Mouse (Mus musculus): ENCODE data around the gene Nedd9.
A peak's percentile ranks its signal among the peaks of the same experiment; 100 is the strongest.

The Nedd9 gene

DNA sequence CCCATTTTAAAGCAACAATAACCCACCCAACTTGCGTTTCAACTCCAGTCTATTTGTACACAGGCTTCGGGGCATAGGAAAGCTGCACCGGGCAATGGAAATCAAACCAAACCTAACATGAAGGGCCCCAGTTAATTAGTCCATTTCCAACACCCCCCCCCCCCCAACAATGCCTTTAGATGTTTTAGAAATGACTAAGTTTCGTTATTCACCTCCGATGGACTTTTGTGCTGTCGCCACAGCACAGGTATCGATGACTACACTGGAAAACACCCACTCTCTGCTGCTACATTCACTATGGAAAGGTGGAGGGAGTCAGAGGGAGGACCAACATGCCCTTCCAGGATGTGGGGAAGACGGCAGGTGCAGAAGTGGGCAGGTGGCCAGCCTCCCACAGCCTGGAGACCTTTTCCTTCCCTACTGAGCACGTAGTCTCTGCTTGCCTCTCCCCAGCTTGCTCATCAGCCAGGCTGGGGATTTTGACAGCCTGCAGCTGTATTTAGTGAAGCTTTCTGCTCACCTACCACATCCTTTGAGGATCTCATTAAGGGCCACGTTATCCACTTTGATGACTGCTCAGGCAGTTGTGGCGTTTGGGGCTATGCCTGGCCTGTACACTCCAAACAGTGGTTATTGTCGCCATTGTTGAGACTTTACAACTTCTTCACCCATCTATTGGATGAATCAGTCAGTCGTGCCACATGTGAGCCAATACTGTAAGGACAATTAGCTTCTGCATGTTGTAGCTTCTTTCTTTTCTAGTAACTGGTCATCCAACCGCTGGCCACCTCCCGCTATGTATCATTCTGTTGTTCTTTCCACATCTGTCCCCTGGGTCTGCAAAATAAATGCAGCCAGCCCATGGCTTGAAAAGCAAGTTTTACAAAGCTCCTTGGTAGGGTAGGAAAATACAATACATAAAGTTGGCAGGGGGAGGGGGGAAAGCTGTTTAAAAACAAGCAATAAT, 33.7 kb downstream of the Nedd9 start:
- no peak for DNase-seq

GRCm38 (mm10) chr13:41450821-41451220, 36.3 kb downstream of the Nedd9 start:
- no peak for DNase-seq

DNA sequence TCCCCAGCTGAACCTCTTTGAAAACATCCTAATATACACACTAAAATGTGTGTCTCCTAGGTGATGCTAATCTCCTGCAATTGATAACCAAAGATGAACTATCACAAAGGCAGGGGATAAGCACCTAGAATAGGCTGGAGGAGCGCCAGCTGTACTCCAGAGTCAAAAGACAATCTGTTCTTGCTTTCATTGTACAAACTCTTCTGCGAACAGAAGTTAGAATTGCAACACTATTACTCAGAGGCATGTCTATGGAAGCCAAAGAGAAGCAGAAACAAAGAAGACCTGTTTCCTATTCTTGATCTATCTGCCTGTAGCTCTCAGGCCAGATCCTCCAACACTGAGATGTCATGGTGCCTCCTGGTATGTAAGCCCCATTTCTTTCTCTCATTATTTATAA, 38.0 kb downstream of the Nedd9 start:
- no peak for DNase-seq

DNA sequence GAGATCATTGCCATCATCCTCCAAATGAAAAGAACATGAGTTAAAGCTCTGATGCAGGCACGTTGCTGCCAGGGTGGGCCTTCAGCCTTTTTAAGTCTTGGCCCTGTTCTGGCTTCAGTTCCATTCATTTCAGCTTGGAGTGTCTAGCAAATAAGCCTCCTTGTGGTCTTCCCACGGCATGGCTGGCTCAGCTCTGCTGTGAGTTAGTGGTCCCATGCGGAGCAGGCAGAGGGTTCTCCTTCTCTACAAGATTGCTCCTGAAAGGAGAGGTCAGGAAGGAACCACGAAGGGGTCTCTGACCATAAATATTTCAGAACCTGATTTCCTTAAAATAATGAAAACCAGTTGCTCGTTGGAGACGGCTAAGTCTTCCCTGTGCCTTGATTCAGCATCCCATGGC, 40.0 kb downstream of the Nedd9 start:
- no peak for DNase-seq

DNA sequence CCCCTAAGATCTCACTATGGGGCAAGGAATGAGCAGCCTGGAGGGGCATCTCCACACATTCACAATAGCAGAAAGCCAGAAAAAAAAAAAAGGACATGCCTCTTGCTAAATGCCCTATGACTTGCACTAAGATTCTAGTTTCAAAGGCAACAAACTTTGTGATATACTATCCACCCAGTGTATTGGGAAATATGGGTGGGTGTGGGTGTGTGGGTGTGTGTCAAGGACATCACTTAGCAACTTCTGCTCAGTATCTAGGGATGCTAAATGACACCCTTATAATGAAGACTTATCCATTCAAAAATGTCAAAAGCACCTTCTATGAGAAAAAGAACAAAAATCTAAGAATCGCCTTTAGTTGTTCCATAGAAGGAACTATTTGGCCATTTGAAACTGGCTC, 40.6 kb downstream of the Nedd9 start:
- no peak for DNase-seq

- no peak for DNase-seq
Measured at GRCm38 (mm10) chr13:41445067-41445808, 41.9 kb downstream of the Nedd9 start.

GRCm38 (mm10) chr13:41444230-41444629, 42.9 kb downstream of the Nedd9 start:
- no peak for DNase-seq

DNA sequence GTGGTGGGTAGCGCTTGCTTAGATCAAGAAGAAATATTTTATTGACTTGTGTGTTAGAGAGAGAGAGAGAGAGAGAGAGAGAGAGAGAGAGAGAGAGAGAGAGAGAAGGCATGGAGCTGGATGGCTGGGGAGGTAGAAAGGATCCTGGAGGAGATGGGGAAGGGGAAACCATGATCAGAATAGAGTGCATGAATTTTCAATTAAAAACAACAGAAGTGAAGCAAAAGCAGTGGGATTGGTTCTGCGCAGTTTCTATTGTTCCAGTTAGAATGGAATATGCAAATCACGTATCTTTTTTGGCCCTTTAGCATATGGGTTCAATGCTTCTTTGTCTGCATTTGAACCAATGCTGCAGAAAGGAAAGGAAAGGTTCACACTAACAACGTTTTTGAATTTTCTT, 45.0 kb downstream of the Nedd9 start:
- no peak for DNase-seq

GRCm38 (mm10) chr13:41440205-41440604, 47.0 kb downstream of the Nedd9 start:
- DNase-seq, result no peak

DNA sequence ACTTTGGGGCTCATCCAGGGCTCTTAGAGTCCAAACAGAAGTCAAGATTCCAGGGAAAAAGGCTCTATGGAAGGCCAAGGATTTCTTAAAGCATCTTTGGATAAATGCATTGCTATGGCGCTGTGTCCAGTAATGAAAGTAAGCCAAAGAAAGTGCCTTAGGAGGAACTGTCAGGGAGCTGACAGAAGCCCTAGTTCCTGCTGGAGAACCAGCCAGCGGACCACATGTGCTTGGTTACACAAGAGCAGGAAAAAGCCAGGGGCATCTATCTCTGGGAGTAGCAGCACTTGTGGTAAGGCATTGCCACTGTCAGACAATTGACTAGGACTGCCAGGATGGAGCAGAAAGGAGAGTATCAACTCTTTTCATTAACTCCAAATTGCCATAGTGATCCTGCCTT, 49.8 kb downstream of the Nedd9 start:
- DNase-seq, result no peak

GRCm38 (mm10) chr13:41436731-41437130, 50.4 kb downstream of the Nedd9 start:
- DNase-seq, result no peak

GRCm38 (mm10) chr13:41433201-41433600, 54.0 kb downstream of the Nedd9 start:
- DNase-seq, result no peak

- DNase-seq, result no peak
Measured at GRCm38 (mm10) chr13:41431795-41432194, 55.4 kb downstream of the Nedd9 start.

DNA sequence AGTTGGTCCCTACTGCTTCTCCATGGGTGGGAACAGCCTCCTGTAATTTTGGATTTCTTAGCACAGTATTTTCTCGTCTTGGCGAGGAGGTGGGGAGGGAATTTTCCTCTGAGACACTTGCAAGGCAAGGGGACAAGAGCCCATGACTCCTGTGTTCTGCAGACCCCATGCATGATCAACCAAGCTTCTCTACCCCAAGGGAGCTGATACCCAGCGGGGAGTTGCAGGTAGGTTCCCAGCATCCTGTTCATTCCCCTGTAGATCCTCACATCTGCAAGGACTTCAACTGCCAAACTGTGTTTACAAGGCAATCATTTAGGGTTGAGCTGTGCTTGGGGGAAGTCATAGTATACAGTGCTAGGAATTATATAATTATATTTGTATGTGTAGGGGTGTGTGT, 60.1 kb downstream of the Nedd9 start:
- DNase-seq, result no peak

DNA sequence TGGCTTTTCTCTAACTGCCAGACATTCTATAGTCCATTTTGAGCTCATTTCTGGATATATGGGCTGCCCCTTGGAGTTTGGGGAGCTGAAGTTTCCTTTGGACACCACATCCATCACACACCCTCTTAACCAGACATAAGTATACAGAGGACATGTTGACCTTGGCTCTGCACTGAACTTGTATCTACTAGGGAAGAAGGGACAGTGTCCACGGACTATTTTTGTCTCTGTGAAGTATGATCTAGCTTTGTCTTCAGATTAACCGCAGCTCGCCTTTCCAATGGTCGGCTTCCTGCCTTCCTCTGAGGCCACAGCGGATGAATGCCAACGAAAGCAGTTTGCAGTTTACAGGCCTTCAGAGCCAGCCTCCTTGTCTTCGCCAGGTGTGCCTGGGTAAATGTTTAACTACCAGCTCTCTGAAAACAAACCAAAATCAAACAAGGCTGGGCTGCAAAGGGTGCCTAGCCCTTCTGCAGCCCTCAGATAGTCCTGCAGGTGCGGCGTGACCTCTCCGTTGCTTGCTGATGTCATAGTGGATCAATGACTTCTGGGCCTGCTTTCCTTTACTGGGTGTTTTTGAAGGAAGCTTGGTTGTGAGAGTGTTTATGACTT, 63.6 kb downstream of the Nedd9 start:
- peak; percentile 58 for DNase-seq

- DNase-seq, result no peak
Measured at GRCm38 (mm10) chr13:41422581-41422980, 64.6 kb downstream of the Nedd9 start.

GRCm38 (mm10) chr13:41420376-41420775, 66.8 kb downstream of the Nedd9 start:
- DNase-seq, result no peak

- DNase-seq, result no peak
Measured at GRCm38 (mm10) chr13:41418198-41418869, 68.8 kb downstream of the Nedd9 start.

GRCm38 (mm10) chr13:41416065-41417016, 70.8 kb downstream of the Nedd9 start:
- no peak for DNase-seq

GRCm38 (mm10) chr13:41410191-41411074, 76.7 kb downstream of the Nedd9 start:
- DNase-seq, result no peak

GRCm38 (mm10) chr13:41409291-41409690, 77.9 kb downstream of the Nedd9 start:
- DNase-seq, result no peak
